Mouse (Mus musculus): ENCODE data around the gene Cspg4.

- peak; percentile 76 for TF ChIP-seq CTCF (IDR thresholded peaks at IDR 0.05; ENCODE audit: low read depth)
- no peak for TF ChIP-seq EP300 (optimal IDR thresholded peaks at IDR 0.05)
These were observed 21.3 kb downstream of the Cspg4 start for GRCm38 (mm10) chr9:56886113-56886512.
